18 mouse cellular contexts compared by ENCODE assay signal in the genomic region with DNA sequence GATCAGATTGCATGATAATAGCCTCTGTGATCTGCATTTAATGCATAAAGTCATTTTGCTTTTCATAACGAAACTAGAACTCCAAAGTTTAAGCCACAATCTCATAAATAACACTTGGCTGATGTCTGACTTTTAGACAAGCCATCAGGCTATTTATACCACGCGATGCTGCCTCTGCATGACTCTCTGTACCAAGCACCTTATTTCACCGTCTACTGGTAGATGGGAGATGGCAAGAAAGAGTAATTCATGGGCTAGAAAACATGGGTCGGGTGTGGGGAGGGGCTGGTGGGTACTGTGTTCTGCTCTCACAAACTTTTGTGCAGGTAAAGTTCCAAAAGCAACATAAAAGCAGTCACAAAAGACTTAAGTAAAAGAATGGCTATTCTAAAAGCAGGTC. TPM values are rescaled to one million over a fixed set of nuclear protein-coding genes. Genes with fewer than 3 reads are reported as not detected.
DNase-seq lines count a peak whose midpoint lies in the region; ATAC-seq and TF ChIP-seq lines count a peak whose summit lies in the region.
"Had no signal": no experiment of that assay in that cellular context is flagged by ENCODE, and none has a peak within 500 bp of the region (broad histone marks: within the 10 kb centered on the region; RNA-seq: fewer than 3 reads in every experiment).

No protein-coding gene starts in this region.

- TF ChIP-seq POLR2A in heart, adult 2 months (IDR thresholded peaks at IDR 0.05; ENCODE audit: insufficient read depth, low read depth, low read length) = no peak

- no peak overlapping the region for H3K9ac ChIP-seq in heart, adult 2 months (ENCODE audit: low read depth, low read length)
- no peak overlapping the region for H3K9ac ChIP-seq in heart, embryonic 15.5 days
- no peak overlapping the region for H3K9ac ChIP-seq in heart, embryonic 11.5 days (ENCODE audit: low read depth, low read length)
- H3K9ac ChIP-seq: forebrain, embryonic 13.5 days; forebrain, postnatal 0 days; hindbrain, embryonic 15.5 days had no signal

- 56% methylated on average over 5 of the region's 5 CpGs for WGBS in heart, adult 2 months
- 47% methylated on average over 5 of the region's 5 CpGs for WGBS in heart, embryonic 15.5 days
- 64% methylated on average over 5 of the region's 5 CpGs for WGBS in heart, embryonic 11.5 days (ENCODE audit: insufficient replicate concordance)

- H3K79me2 ChIP-seq in heart, adult 2 months (replicated peaks; ENCODE audit: control insufficient read depth, insufficient read depth, low read length) = no peaks in the 10 kb centered on the region

- H3K9me3 ChIP-seq in heart, embryonic 15.5 days (replicated peaks) = no peaks in the 10 kb centered on the region
- H3K9me3 ChIP-seq in heart, embryonic 11.5 days (replicated peaks; ENCODE audit: control insufficient read depth, low read length) = no peaks in the 10 kb centered on the region
- H3K9me3 ChIP-seq: hindbrain, embryonic 15.5 days had no signal

- H3K27me3 ChIP-seq in heart, adult 2 months (ENCODE audit: control insufficient read depth, insufficient read depth, low read length) = no peaks in the 10 kb centered on the region
- H3K27me3 ChIP-seq in heart, embryonic 15.5 days = no peaks in the 10 kb centered on the region
- H3K27me3 ChIP-seq in heart, embryonic 11.5 days (ENCODE audit: control insufficient read depth, insufficient read depth, low read length) = no peaks in the 10 kb centered on the region
- H3K27me3 ChIP-seq: forebrain, embryonic 13.5 days; hindbrain, embryonic 15.5 days had no signal

- H3K27ac ChIP-seq in heart, adult 2 months = peak overlapping the region; percentile 15
- H3K27ac ChIP-seq in heart, embryonic 15.5 days = peak overlapping the region; percentile 47
- no peak overlapping the region for H3K27ac ChIP-seq in heart, embryonic 11.5 days (ENCODE audit: low read depth, low read length)
- H3K27ac ChIP-seq: embryonic facial prominence, embryonic 10.5 days; forebrain, embryonic 13.5 days; hindbrain, embryonic 15.5 days had no signal

- DNase-seq in heart, adult 2 months = no peak
- no peak for DNase-seq in heart, postnatal 36 days
- DNase-seq in lung, adult 18-20 months = no peak
- DNase-seq: adrenal gland, adult 8-10 months; adrenal gland, postnatal 36 days; cerebellum, adult 2 months; cerebellum, postnatal 10 days; forebrain, postnatal 0 days; gastrocnemius, postnatal 36 days; kidney, adult 8-10 months had no signal

- intact Hi-C loops in heart, adult 2 months (cut with DNase I) = loop anchor here (2.0 kb wide), 1 partner anchor 27 kb away; a partner anchor contains a TSS
- intact Hi-C loops in heart, postnatal 36 days (cut with DNase I) = no loop called here

- no peak for TF ChIP-seq CTCF in heart, adult 2 months (IDR thresholded peaks at IDR 0.05)

- H3K36me3 ChIP-seq in heart, adult 2 months (ENCODE audit: control insufficient read depth, insufficient read depth, low read length) = peaks cover 20% of the 10 kb centered on the region
- peaks cover 24% of the 10 kb centered on the region for H3K36me3 ChIP-seq in heart, embryonic 15.5 days
- 0 out of 2 replicates have a peak, but pooled peaks cover 4% of the 10 kb centered on the region for H3K36me3 ChIP-seq in heart, embryonic 11.5 days (ENCODE audit: control insufficient read depth, insufficient read depth, low read length)

- H3K4me2 ChIP-seq in heart, embryonic 15.5 days = peak overlapping the region; percentile 15; the same call in 1 of the 2 replicates
- no peak overlapping the region for H3K4me2 ChIP-seq in heart, embryonic 11.5 days
- H3K4me2 ChIP-seq: forebrain, embryonic 13.5 days; hindbrain, embryonic 15.5 days had no signal

- ATAC-seq in heart, embryonic 15.5 days (replicated peaks; ENCODE audit: insufficient number of reproducible peaks, insufficient read depth, low FRiP score, low read depth) = no peak
- ATAC-seq in heart, embryonic 11.5 days (replicated peaks; ENCODE audit: insufficient number of reproducible peaks, low FRiP score, low TSS enrichment) = no peak
- ATAC-seq in activated CD4-positive, CD25-positive, alpha-beta regulatory T cell, adult 4 months = peak; percentile 19
- ATAC-seq: forebrain, embryonic 13.5 days; forebrain, postnatal 0 days; inflammation-experienced regulatory T-cells, adult 6 months; intestine, postnatal 0 days had no signal

- no peak for TF ChIP-seq EP300 in heart, adult 2 months (IDR thresholded peaks at IDR 0.05; ENCODE audit: insufficient read depth, low read depth, low read length)

- H3K4me3 ChIP-seq in heart, adult 2 months = no peak overlapping the region
- no peak overlapping the region for H3K4me3 ChIP-seq in heart, embryonic 15.5 days
- no peak overlapping the region for H3K4me3 ChIP-seq in heart, embryonic 11.5 days (ENCODE audit: low read depth, low read length)
- H3K4me3 ChIP-seq: embryonic facial prominence, embryonic 10.5 days; forebrain, embryonic 13.5 days; hindbrain, embryonic 15.5 days had no signal

- H3K4me1 ChIP-seq in heart, adult 2 months (ENCODE audit: control insufficient read depth, insufficient read depth, low read length) = peaks cover 2% of the 10 kb centered on the region; the same call in 1 of the 2 replicates
- peaks cover 8% of the 10 kb centered on the region; the same call in 1 of the 2 replicates for H3K4me1 ChIP-seq in heart, embryonic 15.5 days (replicated peaks)
- no peaks in the 10 kb centered on the region for H3K4me1 ChIP-seq in heart, embryonic 11.5 days (ENCODE audit: control insufficient read depth, insufficient read depth, low read length)
- H3K4me1 ChIP-seq: embryonic facial prominence, embryonic 10.5 days; forebrain, embryonic 13.5 days; hindbrain, embryonic 15.5 days had no signal

RNA-seq across cellular contexts. Expression of a gene that starts 27.4 kb away (rescaled TPM):
- 100 to 1,000 TPM; 228 to 252 TPM for total RNA-seq in heart, adult 2 months (2021)
- polyA plus RNA-seq in heart, adult 2 months (2012; rRNA removed) = 154 and 212 TPM in 2 replicates
- 100 to 1,000 TPM; 252 to 275 TPM for total RNA-seq in heart, postnatal 36 days (2021)
- polyA plus RNA-seq in heart, embryonic 15.5 days (2015; fragmentation: Nextera tagmentation; extraction: Ambion mirVana) = 103 and 107 TPM in 2 replicates
- 86.9 and 94.7 TPM in 2 replicates for polyA plus RNA-seq in heart, embryonic 11.5 days (2014; fragmentation: Nextera tagmentation; extraction: Ambion mirVana)
- 10 to 100 TPM; 56.8 to 60.5 TPM for polyA plus RNA-seq in activated CD4-positive, CD25-positive, alpha-beta regulatory T cell, adult 4 months (2017; shearing (Covaris generic))

RNA-seq across cellular contexts. Expression of a gene that starts 48.6 kb away (rescaled TPM):
- total RNA-seq in heart, adult 2 months (2021) = 10 to 100 TPM; 28.1 to 28.4 TPM
- 7.6 and 16.4 TPM in 2 replicates for polyA plus RNA-seq in heart, adult 2 months (2012; rRNA removed)
- 10 to 100 TPM; 29.6 to 32.9 TPM for total RNA-seq in heart, postnatal 36 days (2021)
- polyA plus RNA-seq in heart, embryonic 15.5 days (2015; fragmentation: Nextera tagmentation; extraction: Ambion mirVana) = 98.7 and 104 TPM in 2 replicates
- polyA plus RNA-seq in heart, embryonic 11.5 days (2014; fragmentation: Nextera tagmentation; extraction: Ambion mirVana) = 140 and 144 TPM in 2 replicates
- polyA plus RNA-seq in activated CD4-positive, CD25-positive, alpha-beta regulatory T cell, adult 4 months (2017; shearing (Covaris generic)) = 10 to 100 TPM; 66.8 to 77.4 TPM
